Mouse (Mus musculus): ENCODE data around the gene Hexa. TPM values are rescaled to one million over a fixed set of nuclear protein-coding genes. Genes with fewer than 3 reads are reported as not detected.

The Hexa gene
- polyA plus RNA-seq, 1 experiment from 2014 or later, result 67.3 TPM

DNA sequence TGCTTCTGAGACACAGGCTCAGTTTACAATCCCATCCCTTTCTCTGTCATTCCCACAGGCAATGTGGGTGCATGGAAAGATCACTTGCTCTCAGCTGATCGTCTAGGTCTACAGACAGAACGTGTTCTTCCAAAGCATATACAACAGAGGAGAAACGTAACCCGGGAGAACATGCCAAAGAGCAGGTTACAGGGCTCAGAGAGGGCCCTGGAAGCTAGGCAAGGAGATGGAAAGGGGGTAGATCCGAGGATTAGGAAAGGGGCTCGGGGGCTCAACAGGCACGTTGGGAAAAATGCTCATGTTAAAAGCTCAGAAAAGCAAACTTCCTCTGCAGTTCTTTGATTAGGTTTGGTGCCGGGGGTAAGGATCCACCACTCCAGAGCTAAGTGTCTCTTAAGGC is 62.3 kb downstream of the Hexa start:
- Histone ChIP-seq H3K27ac (ENCODE audit: low read depth) (no peak overlapping the region), H3K4me1 (ENCODE audit: insufficient read depth) (no peaks in the 10 kb centered on the region), H3K27me3 (ENCODE audit: insufficient read depth, low read length) (peaks cover 19% of the 10 kb centered on the region), H3K4me2 (no peak overlapping the region), H3K9me3 (ENCODE audit: low read depth, low read length) (no peaks in the 10 kb centered on the region), H3K4me3 (ENCODE audit: low read depth, low read length) (no peak overlapping the region), H3K9ac (no peak overlapping the region), H3K36me3 (ENCODE audit: insufficient read depth) (no peaks in the 10 kb centered on the region)
- ATAC-seq (ENCODE audit: insufficient read depth), result no peak
- no peak for TF ChIP-seq CTCF (IDR thresholded peaks at IDR 0.05; ENCODE audit: low read depth)
- no peak for DNase-seq
- WGBS, result 59% methylated on average over 8 of the region's 8 CpGs

- WGBS, result 47% methylated on average over 6 of the region's 6 CpGs
- no peak for TF ChIP-seq CTCF (IDR thresholded peaks at IDR 0.05; ENCODE audit: low read depth)
These were observed 66.6 kb downstream of the Hexa start for GRCm38 (mm10) chr9:59605967-59606366.

GRCm38 (mm10) chr9:59610950-59611349 is 71.6 kb downstream of the Hexa start:
- ATAC-seq (ENCODE audit: insufficient read depth) (no peak), DNase-seq (no peak)
- no peaks in the 10 kb centered on the region for H3K9me3 ChIP-seq (ENCODE audit: low read depth, low read length)
- WGBS, result 81% methylated on average over 2 of the region's 2 CpGs
- no peaks in the 10 kb centered on the region for H3K36me3 ChIP-seq (ENCODE audit: insufficient read depth)
- no peak overlapping the region for H3K4me2 ChIP-seq
- H3K4me1 ChIP-seq (ENCODE audit: insufficient read depth), result no peaks in the 10 kb centered on the region
- no peak overlapping the region for H3K4me3 ChIP-seq (ENCODE audit: low read depth, low read length)
- H3K27me3 ChIP-seq (ENCODE audit: insufficient read depth, low read length), result no peaks in the 10 kb centered on the region
- H3K9ac ChIP-seq, result no peak overlapping the region
- TF ChIP-seq CTCF (IDR thresholded peaks at IDR 0.05; ENCODE audit: low read depth), result no peak
- H3K27ac ChIP-seq (ENCODE audit: low read depth), result no peak overlapping the region

More at GRCm38 (mm10) chr9:59605967-59606366, 66.6 kb downstream of the Hexa start:
- no peak for DNase-seq
- H3K4me1 ChIP-seq (ENCODE audit: insufficient read depth), result no peaks in the 10 kb centered on the region
- H3K9ac ChIP-seq, result no peak overlapping the region
- no peak overlapping the region for H3K4me2 ChIP-seq
- H3K27ac ChIP-seq (ENCODE audit: low read depth), result no peak overlapping the region
- no peak overlapping the region for H3K4me3 ChIP-seq (ENCODE audit: low read depth, low read length)
- H3K9me3 ChIP-seq (ENCODE audit: low read depth, low read length), result no peaks in the 10 kb centered on the region
- H3K27me3 ChIP-seq (ENCODE audit: insufficient read depth, low read length), result peaks cover 19% of the 10 kb centered on the region
- H3K36me3 ChIP-seq (ENCODE audit: insufficient read depth), result no peaks in the 10 kb centered on the region
- ATAC-seq (ENCODE audit: insufficient read depth), result no peak

Other genes with a start within 250 kb of the Hexa start
- 56.8 and 57.0 TPM in 2 replicates for gene Adpgk, start 248.0 kb upstream of the Hexa start, polyA plus RNA-seq (2014; fragmentation: Nextera tagmentation; extraction: Ambion mirVana)
- gene Bbs4, start 186.0 kb upstream of the Hexa start, polyA plus RNA-seq (2014; fragmentation: Nextera tagmentation; extraction: Ambion mirVana), result 10.5 and 12.3 TPM in 2 replicates
- gene Arih1, start 52.9 kb upstream of the Hexa start, polyA plus RNA-seq (2014; fragmentation: Nextera tagmentation; extraction: Ambion mirVana), result 17.8 and 20.2 TPM in 2 replicates
- gene Tmem202, start 307 bp downstream of the Hexa start, polyA plus RNA-seq (2014; fragmentation: Nextera tagmentation; extraction: Ambion mirVana), result 0.18 TPM in 1 of 2 replicates, not detected in the other
- gene Celf6, start 38.4 kb downstream of the Hexa start, polyA plus RNA-seq (2014; fragmentation: Nextera tagmentation; extraction: Ambion mirVana), result 0.41 and 0.45 TPM in 2 replicates
- gene Parp6, start 77.7 kb downstream of the Hexa start, polyA plus RNA-seq (2014; fragmentation: Nextera tagmentation; extraction: Ambion mirVana), result 20.7 and 22.0 TPM in 2 replicates
- gene Pkm, start 116.8 kb downstream of the Hexa start, polyA plus RNA-seq (2014; fragmentation: Nextera tagmentation; extraction: Ambion mirVana), result 1,391 and 1,486 TPM in 2 replicates
- 3.1 and 4.6 TPM in 2 replicates for gene Gramd2, start 140.6 kb downstream of the Hexa start, polyA plus RNA-seq (2014; fragmentation: Nextera tagmentation; extraction: Ambion mirVana)
- 11.0 and 11.4 TPM in 2 replicates for gene Senp8, start 211.2 kb downstream of the Hexa start, polyA plus RNA-seq (2014; fragmentation: Nextera tagmentation; extraction: Ambion mirVana)
- 17.6 and 18.8 TPM in 2 replicates for gene Myo9a, start 211.4 kb downstream of the Hexa start, polyA plus RNA-seq (2014; fragmentation: Nextera tagmentation; extraction: Ambion mirVana)

All from lung, embryonic 14.5 days (tissue).